Mouse (Mus musculus): ENCODE data around the gene Map3k6.

Gene Map3k6

DNA sequence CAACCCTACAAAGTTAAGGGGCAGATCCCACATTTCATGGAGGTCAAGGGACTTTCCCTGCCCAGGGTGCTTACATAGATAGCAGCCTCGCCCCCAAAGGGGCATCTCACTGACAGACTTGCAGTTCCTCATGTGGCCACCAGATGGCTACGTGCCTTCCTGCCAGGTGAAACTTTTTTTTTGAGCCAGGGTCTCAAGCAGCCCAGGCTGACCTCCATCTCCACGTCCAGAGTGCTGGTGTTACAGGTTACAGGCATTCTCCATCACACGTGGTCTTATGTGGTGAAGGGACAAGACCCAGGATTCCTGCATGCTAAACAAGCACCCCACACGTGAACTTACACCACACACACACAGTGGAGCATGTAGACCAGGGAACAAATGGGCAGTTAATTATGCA, 23.0 kb upstream of the Map3k6 start:
- no peak for DNase-seq (ENCODE audit: low spot score)

DNA sequence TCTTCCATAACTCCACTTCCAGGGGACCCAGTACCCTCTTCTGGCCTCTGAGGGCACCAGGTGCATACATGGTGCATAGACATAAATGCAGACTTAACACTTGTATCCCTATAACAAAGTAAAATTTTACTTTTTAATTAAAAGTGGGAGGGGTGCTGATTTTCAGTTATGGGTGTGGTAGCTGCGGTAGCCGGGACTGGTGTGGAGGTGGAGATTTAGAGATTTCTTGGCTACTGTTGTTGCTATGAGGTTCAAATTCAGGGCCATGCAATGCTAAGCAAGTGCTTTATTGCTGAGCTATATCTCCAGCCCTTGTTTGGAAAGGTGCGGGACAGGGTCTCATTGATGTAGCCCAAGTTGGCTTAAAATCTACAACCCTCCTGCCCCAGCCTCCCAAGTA, 21.9 kb upstream of the Map3k6 start:
- DNase-seq (ENCODE audit: low spot score): no peak

DNA sequence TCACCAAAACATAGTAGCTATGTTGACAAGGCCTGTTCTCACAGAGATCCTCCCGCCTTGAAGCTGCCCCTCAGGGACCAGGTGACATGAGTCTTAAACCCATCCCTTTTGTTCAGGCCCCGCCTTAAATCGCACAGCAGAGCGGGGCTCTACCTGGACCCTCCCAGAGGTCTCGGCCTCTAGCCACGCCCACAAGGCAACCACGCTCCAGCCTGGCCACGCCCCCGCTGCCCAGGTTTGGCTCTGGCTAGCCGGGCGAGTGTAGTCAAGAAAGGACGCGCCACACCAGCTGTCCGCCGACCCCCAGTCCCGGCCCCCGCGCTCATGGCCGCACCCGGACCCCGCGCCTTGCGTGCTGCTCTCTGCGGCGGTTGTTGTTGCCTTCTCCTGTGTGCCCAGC, 20.0 kb upstream of the Map3k6 start:
- DNase-seq (ENCODE audit: low spot score): no peak

DNA sequence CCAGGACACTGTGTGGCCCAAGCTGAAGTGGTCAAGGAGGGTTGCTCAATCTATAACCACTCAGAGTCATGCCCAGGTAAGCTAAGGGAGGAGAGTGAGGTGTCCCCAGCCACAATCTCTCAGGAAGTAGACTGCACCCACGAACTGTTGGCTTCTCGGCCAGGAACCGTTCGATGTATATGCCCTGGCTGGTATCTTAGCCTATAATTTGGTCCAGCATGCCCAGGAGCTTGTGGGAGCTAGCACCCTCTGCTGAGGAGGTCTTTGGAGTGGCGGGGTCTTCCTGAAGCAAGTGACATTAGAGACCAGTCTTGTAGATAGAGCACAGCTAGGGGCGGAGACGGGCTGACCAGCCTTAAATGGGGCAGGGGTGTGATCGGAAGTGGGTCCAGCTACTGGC, 18.9 kb upstream of the Map3k6 start:
- DNase-seq (ENCODE audit: low spot score): no peak

DNA sequence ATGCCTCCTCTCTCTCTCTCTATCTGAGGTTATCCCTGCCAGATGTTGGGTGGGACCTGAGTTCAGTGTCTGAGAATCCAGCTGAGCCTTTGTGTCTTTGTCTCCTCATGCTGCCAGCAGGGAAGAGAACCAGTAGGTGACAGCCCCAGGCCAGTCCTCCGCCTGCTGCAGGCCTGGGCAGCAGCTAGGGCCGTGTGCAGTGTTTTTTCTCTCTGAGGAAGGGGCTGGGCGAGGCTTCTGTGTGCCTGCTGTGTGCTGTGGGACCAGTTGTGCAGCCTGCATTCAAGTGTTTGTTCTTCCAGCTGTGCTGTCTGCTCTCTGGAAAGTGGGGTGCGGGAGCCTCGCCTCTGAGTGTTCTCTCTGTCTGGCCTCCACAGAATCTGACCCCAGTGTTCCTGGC, 16.7 kb upstream of the Map3k6 start:
- DNase-seq (ENCODE audit: low spot score): no peak

DNA sequence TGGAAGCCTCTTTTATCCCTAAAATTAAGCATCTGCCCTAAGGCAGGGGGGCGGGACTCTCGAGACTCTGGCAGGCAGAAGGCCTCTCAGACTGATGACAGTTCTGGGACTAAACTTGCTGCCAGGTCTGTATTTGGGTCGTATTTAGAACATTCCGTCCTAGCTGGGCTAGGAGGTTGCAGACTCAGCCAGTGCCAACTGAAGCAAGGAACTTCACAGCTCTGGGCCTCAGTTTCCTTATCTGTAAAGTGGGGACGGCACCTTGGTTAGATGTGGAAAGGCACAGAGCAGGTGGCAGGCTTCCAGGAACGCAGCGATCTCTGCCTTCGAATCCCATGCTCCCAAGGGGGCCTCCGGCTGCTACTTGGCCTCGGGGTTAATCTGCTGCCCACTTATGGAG, 14.5 kb upstream of the Map3k6 start:
- no peak for DNase-seq (ENCODE audit: low spot score)

DNA sequence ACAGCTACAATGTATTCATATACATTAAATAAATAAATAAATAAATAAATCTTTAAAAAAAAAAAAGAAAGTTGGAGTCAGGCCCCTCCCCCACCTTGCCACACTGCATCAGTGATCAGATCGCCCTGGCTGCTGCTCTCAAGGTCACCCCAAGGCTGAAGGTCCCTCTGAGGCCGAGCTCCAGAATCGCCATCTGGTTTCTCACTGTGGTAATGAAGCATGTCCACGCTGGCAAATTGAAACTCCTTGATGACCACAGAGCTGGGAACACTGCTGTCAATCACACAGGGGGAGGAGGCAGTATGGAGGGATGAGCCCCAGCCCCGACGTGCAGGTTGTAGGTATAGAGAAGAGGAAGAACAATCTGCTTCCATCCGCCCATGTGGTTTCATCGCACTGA, 13.0 kb upstream of the Map3k6 start:
- no peak for DNase-seq (ENCODE audit: low spot score)

DNA sequence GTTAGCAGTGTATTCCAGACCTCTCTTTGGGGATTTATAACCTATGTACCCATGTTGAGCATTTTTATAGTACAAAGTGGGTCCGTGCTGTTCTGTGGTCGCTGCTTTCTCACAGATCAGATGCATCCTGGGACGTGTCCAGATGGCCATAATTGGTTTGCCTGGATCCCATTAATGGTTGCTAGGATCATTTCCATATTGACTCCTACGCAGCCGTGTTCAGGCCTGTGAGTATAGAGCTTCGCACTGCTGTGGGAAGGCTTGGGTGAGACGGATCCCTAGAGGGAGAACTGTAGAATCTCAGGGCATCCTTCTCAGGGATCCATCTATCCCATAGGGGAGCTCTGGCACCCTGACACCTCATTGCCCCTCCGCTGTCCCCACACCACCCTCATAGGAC, 11.0 kb upstream of the Map3k6 start:
- DNase-seq (ENCODE audit: low spot score): no peak

DNA sequence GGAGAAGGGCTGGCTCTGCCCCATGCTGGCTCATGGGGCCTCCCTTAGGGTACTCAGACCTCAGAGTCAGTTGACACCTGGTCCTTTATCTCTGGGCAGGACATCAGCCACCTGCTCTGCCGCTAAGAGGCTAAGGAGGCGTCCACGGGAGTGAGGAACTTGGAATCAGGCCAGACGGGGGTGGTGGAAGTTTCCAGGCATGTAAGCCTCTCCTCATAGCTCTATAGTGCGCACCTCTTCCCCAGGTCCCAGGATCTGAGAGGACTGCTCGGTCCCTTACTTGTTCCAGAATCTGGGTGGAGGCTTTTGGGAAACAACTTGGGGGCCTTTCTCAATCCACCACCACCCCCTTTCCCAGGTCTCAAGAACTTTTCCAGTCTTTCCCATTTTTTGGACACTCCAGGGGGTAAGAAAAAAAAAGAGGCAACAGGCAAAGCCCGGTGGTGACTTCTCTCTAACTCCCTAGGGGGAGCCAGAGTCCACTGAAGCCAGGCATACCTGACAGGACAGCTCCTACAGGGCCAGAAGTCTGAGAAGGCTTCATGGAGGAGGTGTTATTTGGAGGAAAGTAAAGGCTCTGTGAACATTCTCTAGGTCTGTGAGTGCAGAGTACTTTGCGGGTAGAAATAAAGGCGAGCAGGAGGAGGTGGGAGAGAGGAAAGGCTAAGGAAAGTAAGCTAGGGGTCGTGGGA, 7.2 kb upstream of the Map3k6 start:
- no peak for DNase-seq (ENCODE audit: low spot score)

DNA sequence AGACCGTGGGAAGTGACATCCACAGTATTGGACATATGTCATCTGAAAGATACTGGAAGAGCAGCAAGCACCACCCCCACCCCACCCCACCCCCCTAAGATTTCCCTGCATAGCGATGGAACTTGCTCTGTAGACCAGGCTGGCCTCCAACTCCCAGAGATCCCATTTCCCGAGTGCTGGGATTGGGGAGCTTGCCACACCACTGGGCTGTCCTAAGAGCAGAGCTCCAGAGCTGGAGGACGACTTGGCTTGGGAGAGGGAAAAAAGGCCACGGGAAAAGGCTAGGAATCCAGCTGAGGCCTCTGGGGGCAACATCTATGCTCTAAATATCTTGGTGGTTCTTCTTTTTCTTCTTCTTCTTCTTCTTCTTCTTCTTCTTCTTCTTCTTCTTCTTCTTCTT, 5.8 kb upstream of the Map3k6 start:
- no peak for DNase-seq (ENCODE audit: low spot score)

DNA sequence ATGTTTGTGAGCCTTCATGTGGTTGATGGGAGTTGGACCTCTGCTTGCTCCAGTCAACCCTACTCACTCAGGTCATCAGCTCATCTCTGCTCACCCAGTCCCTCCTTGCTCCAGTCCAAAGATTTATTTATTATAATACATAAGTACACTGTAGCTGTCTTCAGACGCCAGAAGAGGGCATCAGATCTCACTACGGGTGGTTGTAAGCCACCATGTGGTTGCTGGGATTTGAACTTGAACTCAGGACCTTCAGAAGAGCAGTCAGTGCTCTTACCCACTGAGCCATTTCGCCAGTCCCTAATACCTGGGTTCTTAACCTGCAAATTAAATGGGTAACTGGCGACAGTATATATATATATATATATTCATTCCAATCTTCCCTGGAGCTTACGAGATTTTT, 5.2 kb upstream of the Map3k6 start:
- DNase-seq (ENCODE audit: low spot score): no peak

DNA sequence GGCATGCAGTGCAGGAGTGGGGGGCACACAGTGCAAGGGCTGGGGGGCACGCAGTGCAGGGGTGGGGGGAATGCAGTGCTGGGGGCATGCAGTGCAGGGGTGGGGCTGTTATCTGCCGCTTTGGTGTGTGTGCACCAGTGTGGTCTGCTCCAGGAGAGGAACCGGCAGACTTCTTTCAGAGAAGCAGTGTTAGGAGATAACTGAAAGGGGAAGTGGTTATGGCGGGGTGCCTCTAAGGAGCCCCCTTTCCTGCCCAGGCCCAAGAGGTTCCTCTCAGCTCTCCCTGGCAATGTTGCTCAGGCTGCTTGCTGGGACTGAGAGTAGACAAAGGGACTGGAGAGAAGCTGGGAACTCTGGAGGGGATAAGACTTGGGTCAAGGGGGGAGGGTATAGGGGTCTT, 2.7 kb upstream of the Map3k6 start:
- DNase-seq (ENCODE audit: low spot score): no peak

DNA sequence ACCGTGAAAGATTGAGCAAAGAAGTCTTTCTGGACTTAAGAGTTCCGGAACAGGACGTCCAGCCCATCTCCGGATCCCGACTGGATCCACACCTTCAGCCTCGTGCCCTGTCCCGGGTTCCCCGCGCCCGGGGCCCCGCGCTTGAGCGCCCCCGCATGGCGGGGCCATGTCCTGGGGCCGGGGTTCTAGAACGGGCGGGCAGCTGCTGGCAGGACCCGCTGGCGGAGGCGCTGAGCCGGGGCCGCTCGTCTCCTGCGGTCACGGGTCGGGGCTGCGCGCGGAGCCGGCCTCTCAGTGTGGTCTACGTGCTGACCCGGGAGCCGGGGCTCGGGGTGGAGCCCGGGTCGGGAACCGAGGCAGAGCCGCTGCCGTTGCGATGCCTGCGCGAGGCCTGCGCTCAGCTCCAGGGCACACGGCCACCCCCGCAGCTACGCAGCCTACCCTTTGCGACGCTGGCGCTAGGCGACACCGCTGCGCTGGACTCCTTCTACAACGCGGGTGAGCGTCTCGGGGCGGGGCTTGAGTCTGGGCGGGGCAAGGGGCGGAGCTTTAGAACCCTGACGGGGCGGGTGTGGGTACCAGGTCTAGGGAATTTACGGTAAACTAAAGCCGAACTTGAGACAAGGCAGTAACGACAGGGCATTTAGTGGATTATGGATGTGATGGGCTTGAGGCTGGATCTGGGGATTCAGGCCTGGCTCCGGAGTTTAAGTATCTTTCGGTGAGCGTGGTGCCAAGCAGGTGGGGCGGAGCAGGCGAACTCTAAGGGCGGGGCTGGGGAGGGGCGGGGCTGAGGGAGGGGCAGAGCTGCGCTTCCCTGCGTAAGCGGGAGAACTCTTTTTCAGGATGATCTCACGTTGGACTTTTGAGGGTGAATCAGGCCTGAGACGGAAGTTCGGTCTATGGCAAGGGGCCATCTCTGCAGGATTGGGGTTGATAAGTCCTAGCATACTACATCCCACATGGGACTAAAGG, 603 bp downstream of the Map3k6 start:
- DNase-seq (ENCODE audit: low spot score): peak; percentile 76

DNA sequence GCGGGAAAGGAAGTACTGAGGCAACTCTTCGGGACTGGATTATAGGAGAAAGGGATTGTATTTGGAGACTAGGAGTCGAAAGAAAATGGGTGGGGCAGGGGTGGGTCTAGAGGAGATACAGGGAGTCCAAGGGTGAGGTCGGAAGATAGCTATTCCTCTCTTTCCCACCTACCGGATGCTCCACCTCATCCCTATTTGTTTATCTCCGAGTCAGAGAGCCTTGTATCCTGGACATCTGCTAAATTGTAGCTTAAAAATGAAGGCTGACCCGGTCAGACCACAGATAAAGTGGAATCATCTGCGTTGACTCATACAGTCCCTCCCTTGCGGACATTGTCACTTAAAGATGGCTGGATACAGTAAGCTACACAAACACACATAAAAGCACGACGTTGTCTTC, 1.3 kb downstream of the Map3k6 start:
- no peak for DNase-seq (ENCODE audit: low spot score)

DNA sequence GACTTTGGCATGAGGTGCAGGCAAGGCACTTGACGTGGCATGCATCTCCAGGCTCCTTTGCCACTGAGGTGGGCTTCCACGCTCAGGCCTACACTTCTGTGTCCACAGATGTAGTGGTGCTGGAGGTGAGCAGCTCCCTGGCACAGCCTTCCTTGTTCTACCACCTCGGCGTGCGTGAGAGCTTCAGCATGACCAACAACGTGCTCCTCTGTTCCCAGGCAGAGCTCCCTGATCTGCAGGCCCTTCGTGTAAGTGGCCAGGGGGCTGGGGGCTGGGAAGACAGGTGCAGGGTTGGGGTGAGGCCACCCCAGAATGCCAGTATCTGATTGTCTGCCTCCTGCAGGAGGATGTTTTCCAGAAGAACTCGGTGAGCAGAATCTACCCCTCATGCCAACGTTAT, 2.1 kb downstream of the Map3k6 start:
- DNase-seq (ENCODE audit: low spot score): no peak

DNA sequence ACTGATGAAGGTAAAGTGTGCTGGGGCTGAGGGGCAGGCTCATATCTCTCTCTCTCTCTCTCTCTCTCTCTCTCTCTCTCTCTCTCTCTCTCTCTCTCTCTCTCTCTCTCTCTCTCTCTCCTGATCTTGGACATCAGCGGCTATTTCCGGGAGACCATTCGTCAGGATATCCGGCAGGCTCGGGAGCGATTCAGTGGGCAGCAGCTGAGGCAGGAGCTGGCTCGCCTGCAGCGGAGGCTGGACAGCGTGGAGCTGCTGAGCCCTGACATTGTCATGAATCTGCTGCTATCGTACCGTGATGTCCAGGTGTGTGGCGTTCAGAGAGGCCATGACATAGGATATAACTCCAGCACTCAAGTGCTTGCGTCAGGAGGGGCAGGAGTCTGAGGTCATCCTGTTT, 2.9 kb downstream of the Map3k6 start:
- no peak for DNase-seq (ENCODE audit: low spot score)

DNA sequence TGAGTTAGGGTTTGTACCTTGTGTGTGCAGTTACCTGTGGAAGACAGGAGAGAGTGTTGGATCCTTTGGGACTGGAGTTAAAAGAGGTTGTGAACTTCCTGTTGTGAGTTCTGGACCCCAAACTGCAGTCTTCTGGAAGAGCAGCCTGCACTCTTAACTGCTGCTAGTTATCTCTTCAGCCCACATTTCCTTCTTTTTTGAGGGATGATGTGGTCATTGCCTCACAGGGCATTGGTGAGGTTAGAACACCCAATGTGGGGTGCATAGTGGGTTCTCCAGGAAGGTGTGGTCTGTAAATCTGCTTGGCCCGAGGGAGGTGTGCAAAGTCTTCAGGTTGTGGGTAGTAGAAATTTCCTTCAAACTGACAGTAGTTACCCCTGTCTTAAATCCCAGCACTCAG, 3.7 kb downstream of the Map3k6 start:
- DNase-seq (ENCODE audit: low spot score): no peak

DNA sequence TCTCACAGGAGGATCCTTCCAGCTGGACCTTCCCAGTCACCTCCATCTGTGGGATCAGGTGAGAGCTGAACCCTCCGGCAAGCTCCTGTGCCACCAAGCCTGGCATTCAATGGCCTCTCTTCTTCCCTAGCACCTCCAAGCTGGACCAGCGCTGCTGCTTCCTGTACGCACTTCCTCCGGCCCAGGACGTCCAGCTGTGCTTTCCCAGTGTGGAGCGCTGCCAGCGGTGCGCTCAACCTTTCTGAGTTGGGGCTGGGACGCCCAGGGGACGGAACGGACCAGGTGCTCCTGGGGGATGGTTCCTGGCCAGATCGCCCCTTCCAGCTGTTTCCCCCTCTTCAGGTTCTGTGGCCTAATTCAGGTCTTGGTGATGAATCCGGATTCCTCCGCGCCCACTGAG, 6.5 kb downstream of the Map3k6 start:
- DNase-seq (ENCODE audit: low spot score): no peak

DNA sequence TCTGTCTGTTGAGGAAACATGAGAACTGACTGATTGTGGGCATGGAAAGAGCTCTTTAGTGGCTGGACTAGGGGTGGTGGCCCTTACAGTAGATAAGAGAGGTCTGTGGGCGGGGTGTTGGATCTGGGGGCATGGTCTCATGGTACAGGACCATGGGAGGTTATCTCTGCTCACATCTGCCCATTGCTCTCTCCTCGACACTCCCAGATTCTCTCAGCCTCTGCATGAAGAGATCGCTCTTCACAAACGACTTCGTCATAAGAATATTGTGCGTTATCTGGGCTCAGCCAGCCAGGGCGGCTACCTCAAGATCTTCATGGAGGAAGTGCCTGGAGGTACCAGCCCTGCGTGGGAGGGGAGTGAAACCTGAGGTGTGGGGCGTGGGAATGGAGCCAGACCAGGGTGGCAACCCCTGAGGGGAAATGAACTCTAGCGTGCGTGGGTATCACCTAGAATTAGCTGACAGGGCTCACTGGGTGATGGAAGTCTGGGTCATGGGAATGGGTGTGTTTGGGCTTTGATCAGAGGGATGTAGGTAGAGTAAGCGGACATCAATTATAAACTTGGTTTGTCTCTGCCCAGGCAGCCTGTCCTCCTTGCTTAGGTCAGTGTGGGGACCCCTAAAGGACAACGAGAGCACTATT, 7.3 kb downstream of the Map3k6 start:
- no peak for DNase-seq (ENCODE audit: low spot score)

DNA sequence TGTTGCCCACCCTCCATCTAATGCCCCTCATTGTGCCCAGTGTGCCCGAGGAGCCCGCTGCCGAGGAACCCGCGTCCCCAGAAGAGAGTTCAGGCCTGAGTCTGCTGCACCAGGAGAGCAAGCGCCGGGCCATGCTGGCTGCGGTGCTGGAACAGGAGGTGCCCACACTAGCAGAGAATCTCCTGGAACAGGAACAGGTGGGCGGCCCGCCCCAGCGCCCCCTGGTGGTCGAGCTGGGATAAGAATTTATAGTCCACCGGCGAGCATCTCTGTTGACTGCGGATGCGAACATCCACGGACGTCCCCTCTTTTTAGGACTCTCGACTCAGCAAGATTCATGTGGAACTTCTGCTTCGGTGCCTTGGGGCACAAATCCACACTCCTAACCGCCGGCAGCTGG, 10.0 kb downstream of the Map3k6 start:
- peak; percentile 52 for DNase-seq (ENCODE audit: low spot score)

DNA sequence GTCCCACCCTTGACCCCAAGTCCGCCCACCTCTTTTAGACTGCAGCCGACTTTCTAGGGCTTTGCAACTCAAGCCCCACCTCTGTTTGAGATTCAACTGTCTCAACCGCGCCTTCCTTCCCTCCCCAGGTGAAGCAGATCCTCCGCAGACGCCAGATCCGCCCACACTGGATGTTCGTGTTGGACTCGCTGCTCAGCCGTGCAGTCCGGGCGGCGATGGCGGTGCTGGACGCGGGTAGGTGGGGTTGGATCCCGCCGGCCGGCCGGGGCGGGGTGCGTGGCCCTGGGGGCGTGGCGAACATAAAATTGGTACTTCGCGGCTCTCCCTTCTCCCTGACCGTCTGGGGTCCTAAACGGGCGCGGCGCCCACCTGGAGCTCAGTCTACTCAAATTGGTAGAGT, 10.6 kb downstream of the Map3k6 start:
- DNase-seq (ENCODE audit: low spot score): no peak

DNA sequence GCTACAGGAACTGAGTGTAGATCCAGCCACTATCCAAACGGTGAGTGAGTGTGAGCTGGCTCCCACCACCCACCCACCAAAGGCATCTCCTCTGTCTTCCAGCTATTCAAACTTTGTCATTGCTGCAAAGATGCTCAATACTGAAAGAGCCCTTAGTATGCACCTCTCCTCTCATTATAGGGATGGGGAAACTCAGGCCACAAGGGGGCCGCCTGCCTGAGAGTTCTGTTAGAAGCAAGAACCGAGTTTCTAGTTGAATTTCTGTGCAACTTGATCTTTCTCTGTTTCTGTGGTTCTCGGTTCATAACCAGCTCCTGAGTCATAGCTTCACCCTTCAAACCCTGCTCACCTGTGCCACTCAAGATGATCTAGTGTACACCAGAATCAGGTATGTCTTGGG, 11.5 kb downstream of the Map3k6 start:
- DNase-seq (ENCODE audit: low spot score): no peak

DNA sequence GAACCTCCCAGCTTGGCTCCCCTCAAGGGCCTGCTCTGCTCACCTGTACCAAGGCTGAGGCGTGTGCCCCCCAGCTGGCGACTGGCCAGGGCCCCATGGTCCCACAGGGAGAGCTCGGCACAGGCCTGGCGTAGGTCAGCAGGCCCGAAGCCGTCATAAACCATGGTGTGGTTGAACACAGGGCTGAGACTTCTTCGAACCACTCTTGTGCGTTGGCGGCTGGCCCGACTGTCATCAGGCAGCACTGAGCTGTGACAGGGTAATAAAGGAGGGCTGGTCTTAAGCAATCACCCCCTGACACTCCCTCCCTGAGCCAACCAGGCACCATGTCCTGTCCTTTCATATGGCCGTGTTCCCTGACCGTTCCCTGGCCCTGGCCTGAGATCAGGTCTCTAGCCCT, 12.8 kb downstream of the Map3k6 start:
- DNase-seq (ENCODE audit: low spot score): no peak

All from left cerebral cortex, adult 11 months (tissue).